Mouse (Mus musculus): ENCODE measurements around the gene Polr3b.

- no peak for TF ChIP-seq CTCF (IDR thresholded peaks at IDR 0.05; ENCODE audit: low read depth)
- no peak for TF ChIP-seq EP300 (IDR thresholded peaks at IDR 0.05; ENCODE audit: low read depth)
Observed at GRCm38 (mm10) chr10:84722711-84723110, 100.6 kb downstream of the Polr3b start.

Measured in liver, postnatal 0 days (tissue).